Mouse (Mus musculus): Measurements from ENCODE around the gene Tigar.

Gene Tigar

GRCm38 (mm10) chr6:127142154-127143123, 33.1 kb upstream of the Tigar start:
- DNase-seq (ENCODE audit: low spot score in 2 of 2): no peak

GRCm38 (mm10) chr6:127138962-127139361, 29.6 kb upstream of the Tigar start:
- no peak for DNase-seq (ENCODE audit: low spot score in 2 of 2)

GRCm38 (mm10) chr6:127133433-127134245, 24.3 kb upstream of the Tigar start:
- no peak for DNase-seq (ENCODE audit: low spot score in 2 of 2)

GRCm38 (mm10) chr6:127132719-127133118, 23.4 kb upstream of the Tigar start:
- DNase-seq (ENCODE audit: low spot score in 2 of 2): no peak

- no peak for DNase-seq (ENCODE audit: low spot score in 2 of 2)
These were observed 22.6 kb upstream of the Tigar start for GRCm38 (mm10) chr6:127131946-127132345.

- DNase-seq (ENCODE audit: low spot score in 2 of 2): no peak
These were observed 21.0 kb upstream of the Tigar start for GRCm38 (mm10) chr6:127130377-127130776.

- DNase-seq (ENCODE audit: low spot score in 2 of 2): no peak
These were observed 20.3 kb upstream of the Tigar start for GRCm38 (mm10) chr6:127129659-127130058.

- no peak for DNase-seq (ENCODE audit: low spot score in 2 of 2)
These were observed 14.1 kb upstream of the Tigar start for GRCm38 (mm10) chr6:127123506-127123905.

- no peak for DNase-seq (ENCODE audit: low spot score in 2 of 2)
These were observed 13.6 kb upstream of the Tigar start for GRCm38 (mm10) chr6:127122996-127123395.

- no peak for DNase-seq (ENCODE audit: low spot score in 2 of 2)
These were observed 13.0 kb upstream of the Tigar start for GRCm38 (mm10) chr6:127122221-127122806.

GRCm38 (mm10) chr6:127114753-127115456, 5.5 kb upstream of the Tigar start:
- DNase-seq (ENCODE audit: low spot score in 2 of 2): no peak

GRCm38 (mm10) chr6:127108368-127109060, 843 bp downstream of the Tigar start:
- DNase-seq (ENCODE audit: low spot score in 2 of 2): no peak

- no peak for DNase-seq (ENCODE audit: low spot score in 2 of 2)
These were observed 1.9 kb downstream of the Tigar start for GRCm38 (mm10) chr6:127107413-127107812.

GRCm38 (mm10) chr6:127106726-127107125, 2.6 kb downstream of the Tigar start:
- DNase-seq (ENCODE audit: low spot score in 2 of 2): no peak

GRCm38 (mm10) chr6:127106189-127106588, 3.2 kb downstream of the Tigar start:
- no peak for DNase-seq (ENCODE audit: low spot score in 2 of 2)

- peak in 1 of 2 experiments; percentile 12 for DNase-seq (ENCODE audit: low spot score in 2 of 2)
These were observed 4.2 kb downstream of the Tigar start for GRCm38 (mm10) chr6:127105107-127105506.

GRCm38 (mm10) chr6:127104396-127105029, 4.8 kb downstream of the Tigar start:
- no peak for DNase-seq (ENCODE audit: low spot score in 2 of 2)

- DNase-seq (ENCODE audit: low spot score in 2 of 2): no peak
These were observed 5.7 kb downstream of the Tigar start for GRCm38 (mm10) chr6:127103506-127104275.

- no peak for DNase-seq (ENCODE audit: low spot score in 2 of 2)
These were observed 14.8 kb downstream of the Tigar start for GRCm38 (mm10) chr6:127094565-127094964.

- DNase-seq (ENCODE audit: low spot score in 2 of 2): no peak
These were observed 22.6 kb downstream of the Tigar start for GRCm38 (mm10) chr6:127086739-127087138.
